Mouse (Mus musculus): Measurements from ENCODE around the gene Tas2r136. TPM values are rescaled to one million over a fixed set of nuclear protein-coding genes. Genes with fewer than 3 reads are reported as not detected.

The Tas2r136 gene
- polyA plus RNA-seq (2015; fragmentation: Nextera tagmentation; extraction: Ambion mirVana) = not detected in 2 replicates

GRCm38 (mm10) chr6:132778062-132778461, at the start of gene Tas2r136:
Gene Tas2r136 (minus strand): TSS chr6:132778162.

GRCm38 (mm10) chr6:132802518-132802917, 24.6 kb upstream of the Tas2r136 start, which contains the start of gene Tas2r117:
Gene Tas2r117 (plus strand): TSS chr6:132802818.

DNA sequence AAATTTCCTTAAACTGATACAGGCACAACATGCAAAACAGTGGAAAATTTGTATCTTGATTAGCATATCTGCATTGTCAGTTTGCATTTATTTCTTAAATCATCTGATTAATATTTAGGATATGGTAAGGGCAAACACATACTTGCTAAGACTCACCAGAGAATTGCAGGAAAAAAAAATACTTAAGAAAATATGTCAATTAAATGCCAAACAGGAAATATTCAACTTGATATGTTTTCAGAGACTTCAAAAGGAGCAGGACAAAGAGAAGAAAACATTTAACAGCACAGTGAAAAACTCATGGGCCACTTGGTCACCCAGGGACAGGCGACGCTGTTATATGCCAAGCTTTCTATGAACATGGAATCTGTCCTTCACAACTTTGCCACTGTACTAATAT, 16.1 kb downstream of the Tas2r136 start, which contains the start of gene Tas2r102:
TSS of gene Tas2r102 (plus strand) at position 301 of the 400 bp plus-strand sequence.

GRCm38 (mm10) chr6:132754430-132754829, 23.5 kb downstream of the Tas2r136 start, which contains the start of gene Tas2r124:
Gene Tas2r124 (plus strand): TSS chr6:132754730.

GRCm38 (mm10) chr6:132737935-132738334, 40.0 kb downstream of the Tas2r136 start, which contains the start of gene Tas2r115:
Gene Tas2r115 (minus strand): TSS chr6:132738035.

Other genes starting within 250 kb of the Tas2r136 start
- gene Prh1, start 208.4 kb downstream of the Tas2r136 start, polyA plus RNA-seq (2015; fragmentation: Nextera tagmentation; extraction: Ambion mirVana) = not detected in 2 replicates
- not detected in 2 replicates for gene Prp2, start 182.2 kb downstream of the Tas2r136 start, polyA plus RNA-seq (2015; fragmentation: Nextera tagmentation; extraction: Ambion mirVana)
- not detected in 2 replicates for gene A630073D07Rik, start 126.6 kb downstream of the Tas2r136 start, polyA plus RNA-seq (2015; fragmentation: Nextera tagmentation; extraction: Ambion mirVana)
- gene Tas2r120, start 121.2 kb downstream of the Tas2r136 start, polyA plus RNA-seq (2015; fragmentation: Nextera tagmentation; extraction: Ambion mirVana) = not detected in 2 replicates
- gene Tas2r121, start 77.2 kb downstream of the Tas2r136 start, polyA plus RNA-seq (2015; fragmentation: Nextera tagmentation; extraction: Ambion mirVana) = not detected in 2 replicates
- gene Tas2r122, start 66.2 kb downstream of the Tas2r136 start, polyA plus RNA-seq (2015; fragmentation: Nextera tagmentation; extraction: Ambion mirVana) = not detected in 2 replicates
- gene Tas2r115, start 40.1 kb downstream of the Tas2r136 start, polyA plus RNA-seq (2015; fragmentation: Nextera tagmentation; extraction: Ambion mirVana) = not detected in 2 replicates
- not detected in 2 replicates for gene Tas2r124, start 23.4 kb downstream of the Tas2r136 start, polyA plus RNA-seq (2015; fragmentation: Nextera tagmentation; extraction: Ambion mirVana)
- not detected in 2 replicates for gene Tas2r102, start 16.0 kb downstream of the Tas2r136 start, polyA plus RNA-seq (2015; fragmentation: Nextera tagmentation; extraction: Ambion mirVana)
- gene Tas2r117, start 24.7 kb upstream of the Tas2r136 start, polyA plus RNA-seq (2015; fragmentation: Nextera tagmentation; extraction: Ambion mirVana) = not detected in 2 replicates
- gene Tas2r123, start 69.0 kb upstream of the Tas2r136 start, polyA plus RNA-seq (2015; fragmentation: Nextera tagmentation; extraction: Ambion mirVana) = not detected in 2 replicates
- gene Tas2r116, start 77.3 kb upstream of the Tas2r136 start, polyA plus RNA-seq (2015; fragmentation: Nextera tagmentation; extraction: Ambion mirVana) = not detected in 2 replicates
- gene Tas2r110, start 89.8 kb upstream of the Tas2r136 start, polyA plus RNA-seq (2015; fragmentation: Nextera tagmentation; extraction: Ambion mirVana) = not detected in 2 replicates
- not detected in 2 replicates for gene Tas2r113, start 114.8 kb upstream of the Tas2r136 start, polyA plus RNA-seq (2015; fragmentation: Nextera tagmentation; extraction: Ambion mirVana)
- gene Tas2r125, start 131.5 kb upstream of the Tas2r136 start, polyA plus RNA-seq (2015; fragmentation: Nextera tagmentation; extraction: Ambion mirVana) = 0.34 and 0.42 TPM in 2 replicates
- not detected in 2 replicates for gene Tas2r129, start 172.9 kb upstream of the Tas2r136 start, polyA plus RNA-seq (2015; fragmentation: Nextera tagmentation; extraction: Ambion mirVana)
- not detected in 2 replicates for gene Tas2r131, start 179.8 kb upstream of the Tas2r136 start, polyA plus RNA-seq (2015; fragmentation: Nextera tagmentation; extraction: Ambion mirVana)
- not detected in 2 replicates for gene Tas2r109, start 202.8 kb upstream of the Tas2r136 start, polyA plus RNA-seq (2015; fragmentation: Nextera tagmentation; extraction: Ambion mirVana)

Data from neural tube, postnatal 0 days (tissue).